Mouse (Mus musculus): Measurements from ENCODE around the gene Mmp27. TPM values are rescaled to one million over a fixed set of nuclear protein-coding genes. Genes with fewer than 3 reads are reported as not detected.
A peak's percentile ranks its signal among the peaks of the same experiment; 100 is the strongest.

The Mmp27 gene
- not detected for polyA plus RNA-seq (2017; shearing (Covaris generic))

- no peak for ATAC-seq
These were observed at the start of gene Mmp27 for GRCm38 (mm10) chr9:7571162-7571561. TSS of gene Mmp27 (plus strand) at chr9:7571396.

- ATAC-seq: no peak
These were observed 44.8 kb upstream of the Mmp27 start for GRCm38 (mm10) chr9:7526255-7526940.

- ATAC-seq: no peak
These were observed 28.4 kb upstream of the Mmp27 start for GRCm38 (mm10) chr9:7542763-7543162.

GRCm38 (mm10) chr9:7544923-7545457, 26.2 kb upstream of the Mmp27 start:
- no peak for ATAC-seq

GRCm38 (mm10) chr9:7545471-7545870, 25.7 kb upstream of the Mmp27 start:
- no peak for ATAC-seq

GRCm38 (mm10) chr9:7545920-7546319, 25.3 kb upstream of the Mmp27 start:
- no peak for ATAC-seq

- ATAC-seq: no peak
These were observed 19.3 kb upstream of the Mmp27 start for GRCm38 (mm10) chr9:7551943-7552342.

- ATAC-seq: peak; percentile 89
These were observed 17.7 kb upstream of the Mmp27 start for GRCm38 (mm10) chr9:7553536-7553935.

GRCm38 (mm10) chr9:7554382-7554781, 16.8 kb upstream of the Mmp27 start:
- ATAC-seq: peak; percentile 46

GRCm38 (mm10) chr9:7558221-7559017, 12.8 kb upstream of the Mmp27 start, which contains the start of gene Mmp8:
TSS of gene Mmp8 (plus strand) at chr9:7558456.
- ATAC-seq: no peak

GRCm38 (mm10) chr9:7560026-7560425, 11.2 kb upstream of the Mmp27 start:
- no peak for ATAC-seq

- ATAC-seq: no peak
These were observed 3.8 kb upstream of the Mmp27 start for GRCm38 (mm10) chr9:7567376-7567775.

- ATAC-seq: no peak
These were observed 3.3 kb upstream of the Mmp27 start for GRCm38 (mm10) chr9:7567923-7568322.

GRCm38 (mm10) chr9:7570485-7570884, 711 bp upstream of the Mmp27 start:
- no peak for ATAC-seq

GRCm38 (mm10) chr9:7572188-7572587, 992 bp downstream of the Mmp27 start:
- ATAC-seq: peak; percentile 40

GRCm38 (mm10) chr9:7572663-7573308, 1.6 kb downstream of the Mmp27 start:
- peak; percentile 43 for ATAC-seq

GRCm38 (mm10) chr9:7575526-7575925, 4.3 kb downstream of the Mmp27 start:
- no peak for ATAC-seq

- ATAC-seq: no peak
These were observed 6.2 kb downstream of the Mmp27 start for GRCm38 (mm10) chr9:7577371-7577770.

GRCm38 (mm10) chr9:7590063-7590462, 18.9 kb downstream of the Mmp27 start:
- no peak for ATAC-seq

- no peak for ATAC-seq
These were observed 22.1 kb downstream of the Mmp27 start for GRCm38 (mm10) chr9:7593272-7593812.

- ATAC-seq: peak; percentile 89
These were observed 23.8 kb downstream of the Mmp27 start for GRCm38 (mm10) chr9:7594816-7595540.

Measured in activated CD4-positive, CD25-positive, alpha-beta regulatory T cell, adult 4 months (primary cell).